Mouse (Mus musculus) B cell, adult 2 months (primary cell): Measurements from ENCODE around the gene Gm20708.
A peak's percentile ranks its signal among the peaks of the same experiment; 100 is the strongest.

Experiments
- DNase-seq, 2 experiments: peaks; one replicate each; pipeline ENCODE4 v3.0.0; 2022

The Gm20708 gene

GRCm38 (mm10) chr11:117809407-117810311, at the start of gene Gm20708, which contains the start of gene Syngr2:
Gene Gm20708, plus strand, starts transcription at chr11:117809668.
Gene Syngr2, plus strand, starts transcription at chr11:117809668.
- peak; percentile 80 to 83 for DNase-seq

GRCm38 (mm10) chr11:117760374-117761119, 48.9 kb upstream of the Gm20708 start:
- no peak for DNase-seq

DNA sequence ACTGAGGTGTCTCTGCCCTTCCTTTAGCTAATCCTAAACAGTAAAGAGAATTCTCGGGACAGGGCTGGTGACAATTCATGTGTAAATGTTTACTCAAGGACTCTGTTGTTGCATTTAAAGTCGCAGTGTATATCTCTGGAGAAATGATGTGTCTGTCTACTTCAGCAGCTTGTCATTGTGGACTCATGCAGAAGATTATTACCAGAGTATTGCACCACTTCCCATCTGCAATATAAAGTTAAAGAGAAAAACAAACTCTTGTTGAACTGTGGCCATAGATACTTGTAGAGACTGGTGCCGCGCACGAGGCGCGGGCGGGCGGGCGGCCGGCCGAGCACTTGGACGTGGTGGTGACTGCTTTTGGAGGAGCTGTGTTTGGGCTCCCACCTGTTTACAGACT, 47.7 kb upstream of the Gm20708 start:
- DNase-seq: no peak

GRCm38 (mm10) chr11:117762246-117762645, 47.2 kb upstream of the Gm20708 start:
- DNase-seq: no peak

DNA sequence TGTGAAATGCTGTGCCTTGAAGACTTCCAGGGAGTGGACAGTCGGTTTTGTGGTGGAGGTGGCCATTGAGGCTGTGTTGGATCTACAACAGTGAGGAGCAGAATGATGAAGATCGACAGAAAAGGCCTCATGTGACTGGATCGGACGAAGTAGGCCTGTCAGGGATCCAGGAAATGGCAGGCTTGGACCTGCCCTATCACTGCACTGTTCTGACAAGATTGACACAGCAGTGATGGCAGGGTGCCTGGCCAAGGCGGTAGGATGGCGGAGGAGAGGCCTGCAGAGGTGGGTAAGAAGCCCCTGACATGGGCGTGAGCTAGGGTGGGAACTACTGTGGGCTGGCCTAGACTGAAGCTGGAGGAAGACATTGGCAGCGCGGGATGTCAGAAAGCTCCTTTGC, 45.1 kb upstream of the Gm20708 start:
- DNase-seq: no peak

- no peak for DNase-seq
Measured at GRCm38 (mm10) chr11:117765361-117765760, 44.1 kb upstream of the Gm20708 start.

DNA sequence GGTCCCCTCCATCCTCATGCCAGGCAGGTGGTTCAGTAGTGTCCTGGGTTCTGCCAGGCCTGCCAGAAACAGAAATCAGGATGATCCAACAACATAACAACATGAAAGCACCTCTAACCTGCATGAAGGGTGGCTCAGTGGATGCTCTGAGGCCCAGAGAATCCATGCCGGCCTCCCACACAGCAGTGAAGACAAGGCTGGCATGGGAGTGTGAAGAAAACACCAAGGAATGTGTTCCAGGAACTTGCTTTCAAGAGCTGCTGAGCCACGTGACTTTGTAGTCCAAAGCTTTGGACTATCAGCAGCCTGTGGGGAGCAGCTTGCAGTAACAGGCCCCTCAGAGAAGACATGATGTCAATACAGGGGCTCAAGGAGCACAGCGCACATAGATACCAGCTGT, 43.2 kb upstream of the Gm20708 start:
- no peak for DNase-seq

GRCm38 (mm10) chr11:117768725-117769682, 40.5 kb upstream of the Gm20708 start:
- DNase-seq: no peak

- DNase-seq: no peak
Measured at GRCm38 (mm10) chr11:117769683-117770047, 39.8 kb upstream of the Gm20708 start.

DNA sequence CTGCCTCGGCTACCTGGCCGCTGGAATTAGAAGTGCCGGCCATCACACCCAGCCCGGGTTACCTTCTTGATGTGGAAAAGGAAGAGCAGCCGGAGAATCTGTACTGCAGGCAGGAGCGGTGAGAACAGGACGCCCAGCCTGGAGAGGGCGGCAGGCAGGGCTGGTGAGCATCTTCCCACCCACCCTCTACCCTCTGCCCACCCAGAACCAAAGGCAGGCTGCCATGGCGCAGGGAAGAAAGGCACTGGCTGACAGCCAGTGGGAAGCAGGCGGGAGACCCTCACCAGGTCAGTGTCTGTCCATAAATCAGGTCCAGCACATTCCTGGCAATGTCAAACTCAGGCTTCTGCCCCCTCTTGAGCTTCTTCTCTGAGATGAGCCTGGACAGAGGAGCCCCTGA, 39.1 kb upstream of the Gm20708 start:
- no peak for DNase-seq

- DNase-seq: no peak
Measured at GRCm38 (mm10) chr11:117772352-117772751, 37.1 kb upstream of the Gm20708 start.

DNA sequence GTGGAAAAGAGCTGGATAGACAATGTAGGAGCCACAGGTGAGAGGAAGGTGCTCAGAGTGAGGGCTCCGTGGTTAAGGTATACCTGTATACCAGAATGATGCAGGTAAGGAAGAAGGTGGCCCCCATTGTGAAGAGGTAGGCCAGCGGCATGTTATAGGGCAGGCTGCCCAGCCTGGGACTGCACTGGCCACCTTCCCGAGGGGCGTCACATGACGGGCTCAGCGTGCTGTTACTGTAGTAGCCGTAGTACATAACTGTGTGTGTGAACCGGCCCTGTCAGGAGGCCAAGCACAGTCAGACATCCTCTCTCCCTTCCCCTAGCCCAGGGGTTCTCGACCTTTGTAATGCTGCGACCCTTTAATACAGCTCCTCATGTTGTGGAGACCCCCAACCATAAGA, 34.5 kb upstream of the Gm20708 start:
- DNase-seq: no peak

DNA sequence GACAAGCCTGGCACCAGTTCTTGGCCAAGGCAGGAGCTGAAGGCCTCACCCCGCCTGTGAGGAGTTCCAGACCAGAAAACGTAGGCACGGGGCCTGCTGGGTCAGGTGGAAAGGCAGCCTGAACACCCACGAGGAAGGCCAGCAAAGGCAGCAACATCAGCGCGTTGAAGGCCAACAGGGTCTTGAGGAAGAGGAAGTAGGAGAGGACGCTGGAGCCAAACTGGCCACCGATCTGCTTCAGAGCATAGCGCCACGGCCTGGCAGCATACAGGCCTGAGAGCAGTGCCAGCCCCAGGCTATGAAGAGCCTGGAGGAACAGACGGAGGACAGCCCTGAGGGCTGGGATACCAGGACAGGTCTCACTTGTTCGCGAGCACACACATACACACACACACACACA, 33.9 kb upstream of the Gm20708 start:
- DNase-seq: no peak

- DNase-seq: no peak
Measured at GRCm38 (mm10) chr11:117776085-117776792, 33.2 kb upstream of the Gm20708 start.

- DNase-seq: peak; percentile 15 to 22
Measured at GRCm38 (mm10) chr11:117777111-117777510, 32.4 kb upstream of the Gm20708 start.

GRCm38 (mm10) chr11:117778031-117778430, 31.4 kb upstream of the Gm20708 start:
- DNase-seq: no peak

DNA sequence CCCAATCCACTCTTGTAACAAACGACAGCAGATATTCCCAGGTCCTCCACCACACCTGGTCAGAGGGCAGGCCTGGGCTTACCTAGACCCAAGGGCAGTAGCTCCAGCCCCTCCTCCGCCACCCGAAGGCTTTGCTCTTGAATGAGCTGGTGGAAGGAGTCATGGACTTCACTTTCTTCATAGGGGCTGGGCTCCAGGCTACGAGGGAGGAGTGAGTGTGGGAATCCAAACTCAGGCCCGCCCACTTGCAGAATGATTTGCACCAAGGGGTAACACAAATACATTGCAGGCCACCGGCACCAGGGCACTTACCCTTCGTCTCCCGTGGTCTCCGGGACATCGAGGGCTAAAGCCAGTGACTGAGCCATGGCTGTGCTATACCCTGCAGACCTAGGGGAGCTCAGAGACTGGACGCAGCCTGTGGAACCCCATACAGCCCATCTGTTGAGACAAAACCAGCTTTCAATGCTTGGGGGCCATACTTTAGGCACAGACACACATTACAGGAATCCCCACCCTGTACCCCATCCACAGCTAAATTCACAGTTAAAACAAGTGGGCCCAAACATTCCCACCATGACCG, 30.5 kb upstream of the Gm20708 start:
- no peak for DNase-seq

DNA sequence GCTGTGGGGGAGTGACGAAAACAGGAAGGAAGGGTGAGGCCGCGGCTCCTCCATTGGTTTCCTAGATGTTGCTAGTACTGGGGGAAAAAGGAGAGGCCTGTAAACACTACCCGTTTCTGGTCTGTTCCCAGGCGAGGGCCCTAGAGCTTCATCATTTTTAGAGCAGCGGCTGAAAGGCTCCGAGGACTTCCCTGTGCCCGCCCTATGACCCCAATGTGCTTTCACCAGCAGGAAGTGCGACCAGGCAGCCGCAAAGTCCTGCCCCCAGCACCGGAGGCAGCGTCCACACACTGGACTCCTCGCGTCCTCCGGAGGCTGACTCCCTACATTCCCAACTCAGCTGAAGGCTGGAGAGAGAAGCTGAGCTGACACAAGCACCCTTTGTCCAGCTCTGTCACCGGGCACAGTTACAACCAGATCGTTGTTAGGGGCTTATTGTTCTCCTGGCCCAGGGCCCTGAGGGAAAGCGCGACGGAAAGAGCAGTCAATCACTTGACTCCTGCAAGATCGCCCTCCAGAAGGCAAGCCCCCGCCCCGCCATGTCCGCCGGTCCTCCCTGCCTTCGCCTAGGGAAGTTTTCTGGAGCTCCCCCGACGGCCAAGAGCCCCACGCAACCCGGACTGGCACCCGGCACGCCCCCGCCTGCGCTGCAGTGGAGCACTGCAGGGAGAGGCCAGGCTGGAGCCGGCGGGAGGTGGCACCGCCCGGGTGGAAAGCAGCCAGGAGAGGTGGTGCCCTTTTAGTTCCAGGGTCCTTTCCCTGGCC, 29.9 kb upstream of the Gm20708 start:
- peak; percentile 52 to 58 for DNase-seq

GRCm38 (mm10) chr11:117780199-117780515, 29.3 kb upstream of the Gm20708 start:
- DNase-seq: no peak

GRCm38 (mm10) chr11:117780582-117781111, 28.8 kb upstream of the Gm20708 start:
- DNase-seq: peak; percentile 90 to 94
